Mouse (Mus musculus): ENCODE data around the gene Kcnq2.

GRCm38 (mm10) chr2:181035186-181035585, 99.9 kb downstream of the Kcnq2 start:
- TF ChIP-seq CTCF (conservative IDR thresholded peaks at IDR 0.05; ENCODE audit: low read length) (no peak), POU5F1 (IDR thresholded peaks at IDR 0.05; ENCODE audit: borderline replicate concordance, low read length) (no peak), NANOG (IDR thresholded peaks at IDR 0.05; ENCODE audit: borderline replicate concordance, low read length) (no peak)

Measured in E14TG2a.4 (cell line).